Mouse (Mus musculus): Measurements from ENCODE around the gene Best2.

DNA sequence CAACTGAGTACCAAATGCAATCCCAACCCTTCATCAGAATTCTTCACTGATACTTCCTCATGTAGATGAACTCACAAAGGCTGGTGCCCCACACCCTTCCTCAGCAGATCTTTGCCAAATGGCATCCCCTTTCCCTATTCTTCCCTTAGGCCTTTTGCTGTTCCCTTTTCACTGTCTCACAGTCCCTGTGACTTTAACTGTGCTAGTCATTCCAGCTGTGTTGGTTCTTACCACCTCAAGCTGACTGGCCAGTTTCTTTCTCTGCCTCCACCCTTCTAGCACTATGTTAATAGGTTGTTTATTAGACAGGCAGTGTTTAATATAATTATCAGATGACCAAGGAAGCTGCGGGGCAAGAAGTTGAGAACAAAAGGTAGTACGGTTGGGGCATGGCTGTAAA is 45.7 kb downstream of the Best2 start:
- no peak for TF ChIP-seq POLR2A (IDR thresholded peaks at IDR 0.05; ENCODE audit: borderline replicate concordance, extremely low read depth, low read depth, low read length)
- TF ChIP-seq CTCF (IDR thresholded peaks at IDR 0.05; ENCODE audit: insufficient read depth, low read length) = no peak
